Mouse (Mus musculus) MEL (cell line): ENCODE results near the gene Gm5414. TPM values are rescaled to one million over a fixed set of nuclear protein-coding genes. Genes with fewer than 3 reads are reported as not detected.

Experiments used
- DNase-seq: peaks from one replicate; pipeline ENCODE4 v3.0.0; 2011; ENCODE audit warnings: low read depth, low spot score
- H3K27ac ChIP-seq: 2 replicates; pipeline ENCODE4 v1.5.1; 2012; ENCODE audit warnings: low read depth, mild to moderate bottlenecking, control low read depth, low read length, moderate library complexity; ENCODE audit not compliant: control insufficient read depth
- H3K27me3 ChIP-seq, 2 experiments: fragments of 150-350 bp in 1 of 2; sonication (generic) in 1 of 2; 2 replicates each; pipeline ENCODE4 v1.6.1; 2012; ENCODE audit warnings: low read length in 2 of 2, mild to moderate bottlenecking in 2 of 2, improper control_type of control experiment in 1 of 2, moderate library complexity in 1 of 2; ENCODE audit not compliant: insufficient read depth in 2 of 2, control insufficient read depth in 1 of 2
- H3K36me3 ChIP-seq, 2 experiments: 2 replicates each; pipeline ENCODE4 v1.6.1; 2012 to 2014; ENCODE audit warnings: low read length in 2 of 2, improper control_type of control experiment in 1 of 2, inconsistent platforms in 1 of 2, mild to moderate bottlenecking in 1 of 2; ENCODE audit not compliant: insufficient read depth in 2 of 2, control insufficient read depth in 1 of 2
- H3K4me1 ChIP-seq, 2 experiments: fragments of 150-350 bp in 1 of 2; sonication (generic) in 1 of 2; 2 replicates each; pipeline ENCODE4 v1.6.1; 2012; ENCODE audit warnings: low read length in 2 of 2, improper control_type of control experiment in 1 of 2, mild to moderate bottlenecking in 1 of 2; ENCODE audit not compliant: insufficient read depth in 2 of 2, control insufficient read depth in 1 of 2
- H3K4me3 ChIP-seq, 2 experiments: fragments of 150-350 bp in 1 of 2; sonication (generic) in 1 of 2; 2 replicates each; pipeline ENCODE4 v1.5.1; 2012; ENCODE audit warnings: low read depth in 2 of 2, low read length in 2 of 2, mild to moderate bottlenecking in 2 of 2, moderate library complexity in 2 of 2, control low read depth in 1 of 2, improper control_type of control experiment in 1 of 2; ENCODE audit not compliant: control insufficient read depth in 1 of 2, insufficient read depth in 1 of 2
- H3K79me2 ChIP-seq: 2 replicates; pipeline ENCODE4 v1.6.1; 2012; ENCODE audit warnings: mild to moderate bottlenecking, low read length, moderate library complexity; ENCODE audit not compliant: control insufficient read depth, poor library complexity, insufficient read depth
- H3K9ac ChIP-seq: 2 replicates; pipeline ENCODE4 v1.6.1; 2012; ENCODE audit warnings: low read depth, mild to moderate bottlenecking, control low read depth, low read length, moderate library complexity; ENCODE audit not compliant: control insufficient read depth, poor library complexity, severe bottlenecking
- H3K9me3 ChIP-seq: fragments of 150-350 bp; sonication (generic); replicated peaks from 2 replicates; pipeline ENCODE4 v1.6.1; 2012; ENCODE audit warnings: mild to moderate bottlenecking, low read length, improper control_type of control experiment, moderate library complexity; ENCODE audit not compliant: insufficient read depth
- BHLHE40 ChIP-seq: IDR thresholded peaks from 2 replicates; pipeline ENCODE4 v1.6.1; 2012; ENCODE audit warnings: low read depth, mild to moderate bottlenecking, inconsistent platforms, low read length, improper control_type of control experiment, borderline replicate concordance
- CTCF ChIP-seq, 3 experiments: IDR thresholded peaks in 2 of 3; conservative IDR thresholded peaks in 1 of 3; 2 replicates each; pipeline ENCODE4 v1.5.1; 2011 to 2012; ENCODE audit warnings: low read length in 3 of 3, low read depth in 2 of 3, mild to moderate bottlenecking in 2 of 3, improper control_type of control experiment in 1 of 3, inconsistent platforms in 1 of 3, mixed read lengths in 1 of 3, moderate library complexity in 1 of 3; ENCODE audit not compliant: control insufficient read depth in 1 of 3, insufficient read depth in 1 of 3, poor library complexity in 1 of 3, severe bottlenecking in 1 of 3
- E2F4 ChIP-seq: IDR thresholded peaks from 2 replicates; pipeline ENCODE4 v1.6.1; 2011; ENCODE audit warnings: low read depth, low read length, improper control_type of control experiment, borderline replicate concordance
- ELF1 ChIP-seq: IDR thresholded peaks from 2 replicates; pipeline ENCODE4 v1.6.1; 2014; ENCODE audit warnings: low read depth, mild to moderate bottlenecking, inconsistent platforms, low read length, improper control_type of control experiment, moderate library complexity
- EP300 ChIP-seq, 2 experiments: IDR thresholded peaks; 2 replicates each; pipeline ENCODE4 v1.6.1; 2011; ENCODE audit warnings: improper control_type of control experiment in 2 of 2, low read length in 2 of 2, low read depth in 1 of 2, mild to moderate bottlenecking in 1 of 2
- KAT2A ChIP-seq: conservative IDR thresholded peaks from 2 replicates; pipeline ENCODE4 v1.6.1; 2012; ENCODE audit warnings: low read depth, low read length, improper control_type of control experiment, inconsistent platforms
- MAZ ChIP-seq: IDR thresholded peaks from 2 replicates; pipeline ENCODE4 v1.6.1; 2012; ENCODE audit warnings: low read depth, mild to moderate bottlenecking, inconsistent platforms, low read length, improper control_type of control experiment
- MXI1 ChIP-seq: IDR thresholded peaks from 2 replicates; pipeline ENCODE4 v1.6.1; 2011; ENCODE audit warnings: mild to moderate bottlenecking, low read depth, low read length, improper control_type of control experiment
- MYC ChIP-seq: IDR thresholded peaks from 2 replicates; pipeline ENCODE4 v1.6.1; 2011; ENCODE audit warnings: low read depth, mild to moderate bottlenecking, low read length, improper control_type of control experiment, moderate library complexity
- SIN3A ChIP-seq: IDR thresholded peaks from 2 replicates; pipeline ENCODE4 v1.6.1; 2012; ENCODE audit warnings: low read length, improper control_type of control experiment, inconsistent platforms
- TAL1 ChIP-seq: IDR thresholded peaks from 2 replicates; pipeline ENCODE4 v1.6.1; 2012; ENCODE audit warnings: mild to moderate bottlenecking, inconsistent platforms, low read length, moderate library complexity, mixed read lengths
- TBP ChIP-seq: IDR thresholded peaks from 2 replicates; pipeline ENCODE4 v1.8.0; 2011; ENCODE audit warnings: low read depth, low read length, improper control_type of control experiment
- TCF12 ChIP-seq: IDR thresholded peaks from 2 replicates; pipeline ENCODE4 v1.6.1; 2014; ENCODE audit warnings: low read depth, mild to moderate bottlenecking, inconsistent platforms, low read length, improper control_type of control experiment, moderate library complexity
- UBTF ChIP-seq: IDR thresholded peaks from 2 replicates; pipeline ENCODE4 v1.6.1; 2012; ENCODE audit warnings: low read depth, mild to moderate bottlenecking, inconsistent platforms, low read length, improper control_type of control experiment, moderate library complexity, borderline replicate concordance; ENCODE audit not compliant: insufficient read depth
- USF2 ChIP-seq, 2 experiments: IDR thresholded peaks; 2 replicates each; pipeline ENCODE4 v1.6.1; 2011 to 2012; ENCODE audit warnings: improper control_type of control experiment in 2 of 2, low read length in 2 of 2, borderline replicate concordance in 1 of 2, inconsistent platforms in 1 of 2, low read depth in 1 of 2, mild to moderate bottlenecking in 1 of 2; ENCODE audit not compliant: insufficient read depth in 1 of 2
- ZMIZ1 ChIP-seq: IDR thresholded peaks from 2 replicates; pipeline ENCODE4 v1.6.1; 2012; ENCODE audit warnings: low read depth, mild to moderate bottlenecking, inconsistent platforms, low read length, improper control_type of control experiment, moderate library complexity
- polyA plus RNA-seq, 2 experiments: library from polyadenylated mRNA; stranded (reverse) in 1 of 2; unstranded in 1 of 2; fragments of >175 nt in 1 of 2; fragments of >200 nt in 1 of 2; gene quantifications; 2 replicates each; pipeline versions ENCODE4 v1.2.1 to v1.2.4; 2012; ENCODE audit warnings: low replicate concordance in 2 of 2, low read depth in 1 of 2; ENCODE audit not compliant: insufficient read length in 2 of 2, insufficient read depth in 1 of 2, missing spikeins in 1 of 2
- total RNA-seq: library from RNA; depleted of rRNA; stranded (reverse); fragments of 300-350 nt; gene quantifications from 2 replicates; pipeline ENCODE4 v1.2.3, GENCODE M21; 2012

The Gm5414 gene
- total and polyA plus RNA-seq, 3 experiments, result not detected

DNA sequence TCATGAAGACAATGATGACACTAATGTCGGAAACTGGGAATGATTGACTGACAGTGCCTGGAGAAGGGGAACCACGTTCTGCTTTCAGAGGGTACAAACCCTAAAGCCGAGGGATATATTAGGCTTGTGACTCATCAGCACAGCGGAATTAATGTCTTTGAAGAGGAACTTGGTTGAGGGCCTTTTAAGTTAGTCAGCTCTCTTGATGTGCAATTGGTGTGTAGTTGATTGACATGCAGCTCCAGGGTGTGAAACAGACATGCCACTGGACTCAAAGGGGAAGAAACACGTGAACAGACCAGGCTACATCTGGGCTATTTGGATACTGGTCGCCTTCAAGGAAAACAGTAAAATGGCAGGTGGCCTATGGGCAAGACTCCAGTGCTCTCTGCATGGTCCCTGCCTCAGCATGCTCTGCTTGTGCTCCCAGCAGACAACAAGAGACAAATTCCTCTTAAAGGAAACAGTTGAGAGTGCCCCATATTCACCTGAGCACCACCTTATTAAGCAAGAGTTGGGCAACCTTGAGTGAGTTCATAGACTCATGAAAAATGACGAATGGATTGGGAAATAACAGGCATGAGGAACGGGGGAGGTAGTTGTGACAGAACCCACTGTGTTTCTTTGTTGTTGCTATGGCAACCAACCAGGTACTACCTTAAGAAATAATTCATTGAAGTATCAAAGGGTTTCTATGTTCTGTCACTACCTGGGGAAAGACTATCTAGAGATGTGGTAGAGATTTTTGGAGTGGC is 44.6 kb downstream of the Gm5414 start:
- H3K27ac ChIP-seq, result no peak overlapping the region
- H3K27me3 ChIP-seq, result no peaks in the 10 kb centered on the region
- no peaks in the 10 kb centered on the region for H3K9me3 ChIP-seq
- no peaks in the 10 kb centered on the region for H3K36me3 ChIP-seq
- no peak for DNase-seq
- no peak overlapping the region for H3K9ac ChIP-seq
- no peaks in the 10 kb centered on the region for H3K79me2 ChIP-seq
- no peak for TF ChIP-seq USF2 (IDR thresholded peaks at IDR 0.05; ENCODE audit: borderline replicate concordance in 1 of 2, insufficient read depth in 1 of 2, low read depth in 1 of 2, low read length in 2 of 2)
- TF ChIP-seq MXI1, result no peak
- TF ChIP-seq SIN3A, result no peak
- TF ChIP-seq CTCF (IDR thresholded peaks at IDR 0.05 in 2 of 3, conservative IDR thresholded peaks at IDR 0.05 in 1 of 3; ENCODE audit: control insufficient read depth in 1 of 3, insufficient read depth in 1 of 3, low read depth in 2 of 3, low read length in 3 of 3, poor library complexity in 1 of 3, severe bottlenecking in 1 of 3), result no peak
- no peak for TF ChIP-seq KAT2A
- no peak for TF ChIP-seq BHLHE40
- no peak for TF ChIP-seq EP300 (IDR thresholded peaks at IDR 0.05; ENCODE audit: low read depth in 1 of 2, low read length in 2 of 2)
- no peak for TF ChIP-seq TCF12
- no peak for TF ChIP-seq TAL1
- no peak for TF ChIP-seq ZMIZ1
- TF ChIP-seq UBTF, result no peak
- TF ChIP-seq TBP, result no peak
- no peak overlapping the region for H3K4me3 ChIP-seq
- H3K4me1 ChIP-seq, result no peaks in the 10 kb centered on the region

DNA sequence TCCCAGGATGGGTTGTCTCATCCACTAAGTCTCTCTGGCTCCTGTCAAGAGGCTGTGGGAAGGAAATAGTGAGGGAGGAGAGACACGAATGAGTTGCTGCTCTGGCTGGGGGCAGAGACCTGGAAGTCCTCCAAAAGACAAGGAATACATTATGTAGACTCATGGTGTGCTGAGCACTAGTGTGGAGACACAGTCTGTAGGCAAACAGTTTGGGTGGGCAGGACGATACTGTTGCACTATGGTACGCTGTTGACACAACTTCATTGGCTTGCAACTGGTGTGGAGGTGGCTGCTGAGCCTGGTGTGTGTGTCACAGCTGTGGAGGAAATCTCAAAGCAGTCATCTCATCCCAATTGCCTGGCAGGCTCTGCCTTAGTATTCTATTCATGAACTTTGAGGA is 46.3 kb downstream of the Gm5414 start:
- Histone ChIP-seq H3K36me3 (no peaks in the 10 kb centered on the region), H3K9ac (no peak overlapping the region), H3K9me3 (no peaks in the 10 kb centered on the region), H3K4me3 (no peak overlapping the region), H3K79me2 (no peaks in the 10 kb centered on the region), H3K27ac (no peak overlapping the region), H3K4me1 (no peaks in the 10 kb centered on the region), H3K27me3 (no peaks in the 10 kb centered on the region)
- DNase-seq, result no peak
- TF ChIP-seq MYC (no peak), ELF1 (no peak), E2F4 (no peak), MAZ (no peak)
